Mouse (Mus musculus): ENCODE measurements around the gene Lrrc32. TPM values are rescaled to one million over a fixed set of nuclear protein-coding genes. Genes with fewer than 3 reads are reported as not detected.

Gene Lrrc32
- polyA plus RNA-seq, 1 experiment: 17.7 TPM

- 57% methylated on average over 7 of the region's 7 CpGs for WGBS
- Histone ChIP-seq H3K27me3 (ENCODE audit: control insufficient read depth, insufficient read depth, low read length) (no peaks in the 10 kb centered on the region), H3K36me3 (ENCODE audit: control insufficient read depth, insufficient read depth, low read length) (no peaks in the 10 kb centered on the region), H3K4me1 (ENCODE audit: control insufficient read depth, insufficient read depth, insufficient read length, low read length) (no peaks in the 10 kb centered on the region), H3K27ac (ENCODE audit: insufficient read depth, low read depth, low read length) (no peak overlapping the region), H3K4me3 (ENCODE audit: low read depth, low read length) (no peak overlapping the region)
- TF ChIP-seq POLR2A (IDR thresholded peaks at IDR 0.05; ENCODE audit: low read depth, low read length) (no peak), CTCF (IDR thresholded peaks at IDR 0.05; ENCODE audit: extremely low read depth, insufficient read length, insufficient replicate concordance, low read depth, low read length) (no peak)
Observed at GRCm38 (mm10) chr7:98460319-98460718, 28.8 kb upstream of the Lrrc32 start.

GRCm38 (mm10) chr7:98469089-98469488 lies 20.0 kb upstream of the Lrrc32 start:
- Histone ChIP-seq H3K36me3 (ENCODE audit: control insufficient read depth, insufficient read depth, low read length) (no peaks in the 10 kb centered on the region), H3K4me1 (ENCODE audit: control insufficient read depth, insufficient read depth, insufficient read length, low read length) (no peaks in the 10 kb centered on the region)
- WGBS: 67% methylated on average over 3 of the region's 3 CpGs

GRCm38 (mm10) chr7:98472529-98472928 lies 16.6 kb upstream of the Lrrc32 start:
- Histone ChIP-seq H3K36me3 (ENCODE audit: control insufficient read depth, insufficient read depth, low read length) (no peaks in the 10 kb centered on the region), H3K27me3 (ENCODE audit: control insufficient read depth, insufficient read depth, low read length) (no peaks in the 10 kb centered on the region), H3K4me1 (ENCODE audit: control insufficient read depth, insufficient read depth, insufficient read length, low read length) (no peaks in the 10 kb centered on the region), H3K27ac (ENCODE audit: insufficient read depth, low read depth, low read length) (no peak overlapping the region), H3K4me3 (ENCODE audit: low read depth, low read length) (no peak overlapping the region)
- TF ChIP-seq POLR2A (IDR thresholded peaks at IDR 0.05; ENCODE audit: low read depth, low read length): no peak
- TF ChIP-seq CTCF (IDR thresholded peaks at IDR 0.05; ENCODE audit: extremely low read depth, insufficient read length, insufficient replicate concordance, low read depth, low read length): no peak
- WGBS: 75% methylated on average over 2 of the region's 2 CpGs

More at GRCm38 (mm10) chr7:98469089-98469488, 20.0 kb upstream of the Lrrc32 start:
- no peaks in the 10 kb centered on the region for H3K27me3 ChIP-seq (ENCODE audit: control insufficient read depth, insufficient read depth, low read length)
- H3K4me3 ChIP-seq (ENCODE audit: low read depth, low read length): no peak overlapping the region
- H3K27ac ChIP-seq (ENCODE audit: insufficient read depth, low read depth, low read length): no peak overlapping the region
- no peak for TF ChIP-seq POLR2A (IDR thresholded peaks at IDR 0.05; ENCODE audit: low read depth, low read length)
- TF ChIP-seq CTCF (IDR thresholded peaks at IDR 0.05; ENCODE audit: extremely low read depth, insufficient read length, insufficient replicate concordance, low read depth, low read length): no peak

- no peaks in the 10 kb centered on the region for H3K4me1 ChIP-seq (ENCODE audit: control insufficient read depth, insufficient read depth, insufficient read length, low read length)
- WGBS: 88% methylated on average over 1 of the region's 1 CpGs
- TF ChIP-seq CTCF (IDR thresholded peaks at IDR 0.05; ENCODE audit: extremely low read depth, insufficient read length, insufficient replicate concordance, low read depth, low read length) (no peak), POLR2A (IDR thresholded peaks at IDR 0.05; ENCODE audit: low read depth, low read length) (no peak)
- H3K27me3 ChIP-seq (ENCODE audit: control insufficient read depth, insufficient read depth, low read length): no peaks in the 10 kb centered on the region
- no peak overlapping the region for H3K4me3 ChIP-seq (ENCODE audit: low read depth, low read length)
- H3K27ac ChIP-seq (ENCODE audit: insufficient read depth, low read depth, low read length): no peak overlapping the region
- H3K36me3 ChIP-seq (ENCODE audit: control insufficient read depth, insufficient read depth, low read length): no peaks in the 10 kb centered on the region
Observed at GRCm38 (mm10) chr7:98474558-98474957, 14.5 kb upstream of the Lrrc32 start.

- TF ChIP-seq POLR2A (IDR thresholded peaks at IDR 0.05; ENCODE audit: low read depth, low read length): no peak
- TF ChIP-seq CTCF (IDR thresholded peaks at IDR 0.05; ENCODE audit: extremely low read depth, insufficient read length, insufficient replicate concordance, low read depth, low read length): no peak
- no peaks in the 10 kb centered on the region for H3K36me3 ChIP-seq (ENCODE audit: control insufficient read depth, insufficient read depth, low read length)
- no peak overlapping the region for H3K4me3 ChIP-seq (ENCODE audit: low read depth, low read length)
- WGBS: 77% methylated on average over 4 of the region's 4 CpGs
- H3K27ac ChIP-seq (ENCODE audit: insufficient read depth, low read depth, low read length): no peak overlapping the region
- H3K4me1 ChIP-seq (ENCODE audit: control insufficient read depth, insufficient read depth, insufficient read length, low read length): no peaks in the 10 kb centered on the region
- no peaks in the 10 kb centered on the region for H3K27me3 ChIP-seq (ENCODE audit: control insufficient read depth, insufficient read depth, low read length)
Observed at GRCm38 (mm10) chr7:98477153-98477552, 11.9 kb upstream of the Lrrc32 start.

GRCm38 (mm10) chr7:98480481-98480880 lies 8.6 kb upstream of the Lrrc32 start:
- H3K27ac ChIP-seq (ENCODE audit: insufficient read depth, low read depth, low read length): no peak overlapping the region
- no peaks in the 10 kb centered on the region for H3K36me3 ChIP-seq (ENCODE audit: control insufficient read depth, insufficient read depth, low read length)

GRCm38 (mm10) chr7:98481066-98481734 lies 7.9 kb upstream of the Lrrc32 start:
- Histone ChIP-seq H3K4me3 (ENCODE audit: low read depth, low read length) (no peak overlapping the region), H3K4me1 (ENCODE audit: control insufficient read depth, insufficient read depth, insufficient read length, low read length) (peaks cover 8% of the 10 kb centered on the region; the same call in 1 of the 2 replicates), H3K27me3 (ENCODE audit: control insufficient read depth, insufficient read depth, low read length) (no peaks in the 10 kb centered on the region), H3K36me3 (ENCODE audit: control insufficient read depth, insufficient read depth, low read length) (no peaks in the 10 kb centered on the region), H3K27ac (ENCODE audit: insufficient read depth, low read depth, low read length) (no peak overlapping the region)
- TF ChIP-seq CTCF (IDR thresholded peaks at IDR 0.05; ENCODE audit: extremely low read depth, insufficient read length, insufficient replicate concordance, low read depth, low read length) (peak; percentile 93), POLR2A (IDR thresholded peaks at IDR 0.05; ENCODE audit: low read depth, low read length) (no peak)
- 11% methylated on average over 9 of the region's 9 CpGs for WGBS

More at GRCm38 (mm10) chr7:98480481-98480880, 8.6 kb upstream of the Lrrc32 start:
- Histone ChIP-seq H3K27me3 (ENCODE audit: control insufficient read depth, insufficient read depth, low read length) (no peaks in the 10 kb centered on the region), H3K4me1 (ENCODE audit: control insufficient read depth, insufficient read depth, insufficient read length, low read length) (peaks cover 8% of the 10 kb centered on the region; the same call in 1 of the 2 replicates), H3K4me3 (ENCODE audit: low read depth, low read length) (no peak overlapping the region)
- WGBS: 94% methylated on average over 1 of the region's 1 CpGs
- TF ChIP-seq CTCF (IDR thresholded peaks at IDR 0.05; ENCODE audit: extremely low read depth, insufficient read length, insufficient replicate concordance, low read depth, low read length) (no peak), POLR2A (IDR thresholded peaks at IDR 0.05; ENCODE audit: low read depth, low read length) (no peak)
